Mouse (Mus musculus): Measurements from ENCODE around the gene Atp8b2.

Gene Atp8b2

GRCm38 (mm10) chr3:89959435-89959834 is 3.9 kb downstream of the Atp8b2 start:
- peak; percentile 45 for DNase-seq (ENCODE audit: low read depth, low spot score)

DNA sequence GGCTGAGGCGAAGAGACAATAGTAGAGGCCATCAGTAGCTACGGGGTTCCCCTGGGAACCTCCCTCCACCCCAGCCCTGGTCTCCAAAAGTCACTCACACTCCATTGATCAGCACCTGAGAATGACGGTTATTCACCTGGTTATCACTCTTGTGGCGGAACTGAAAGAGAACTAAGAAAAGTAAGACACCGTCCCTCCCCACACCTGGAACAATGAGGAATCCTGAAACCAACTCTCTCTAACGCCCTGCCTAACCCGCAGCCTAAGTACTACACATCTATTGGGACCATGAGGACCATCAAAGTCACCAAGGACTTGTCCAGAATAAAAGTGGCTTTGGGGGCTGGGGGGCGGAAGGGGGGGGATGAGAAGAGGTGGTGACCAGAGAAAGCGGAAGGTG is 5.4 kb downstream of the Atp8b2 start:
- DNase-seq (ENCODE audit: low read depth, low spot score), result no peak

DNA sequence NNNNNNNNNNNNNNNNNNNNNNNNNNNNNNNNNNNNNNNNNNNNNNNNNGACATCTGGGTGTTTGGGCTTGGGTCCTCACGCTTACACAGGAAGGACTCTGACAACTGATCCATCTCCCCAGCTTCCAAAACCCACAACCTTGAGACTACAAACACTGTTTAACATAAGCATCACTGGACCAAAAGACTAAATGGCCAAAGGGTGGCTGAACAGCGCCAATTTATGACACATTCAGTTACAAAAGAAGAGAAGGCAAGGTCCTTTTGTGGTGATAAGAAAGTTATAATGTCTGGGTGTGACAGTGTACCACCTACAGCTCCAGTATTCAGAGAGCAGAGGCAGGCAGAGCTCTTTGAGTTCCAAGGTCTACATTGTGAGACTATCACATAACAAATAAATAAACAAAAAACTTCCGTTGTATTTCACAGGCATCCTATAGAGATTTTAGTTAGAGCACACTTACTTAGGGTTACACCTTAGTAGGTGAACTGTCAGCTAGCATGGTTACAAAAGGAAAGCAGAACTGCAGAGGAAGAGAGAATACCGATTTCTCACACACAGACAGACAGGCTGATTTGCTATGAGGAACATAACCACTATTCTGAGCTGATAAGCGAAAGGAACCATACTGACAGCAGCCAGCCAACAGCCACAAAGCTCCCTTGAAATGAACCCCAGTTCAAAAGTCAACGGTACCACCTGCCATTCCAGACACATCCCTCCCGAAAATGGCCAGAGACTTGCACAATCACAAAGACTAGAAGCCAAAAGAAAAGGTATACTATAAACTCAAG is 6.9 kb downstream of the Atp8b2 start:
- DNase-seq (ENCODE audit: low read depth, low spot score), result peak; percentile 79

- DNase-seq (ENCODE audit: low read depth, low spot score), result peak; percentile 88
Measured at GRCm38 (mm10) chr3:89953420-89953819, 9.9 kb downstream of the Atp8b2 start.

GRCm38 (mm10) chr3:89948655-89949054 is 14.7 kb downstream of the Atp8b2 start:
- DNase-seq (ENCODE audit: low read depth, low spot score), result no peak

- peak; percentile 61 for DNase-seq (ENCODE audit: low read depth, low spot score)
Measured at GRCm38 (mm10) chr3:89948021-89948420, 15.3 kb downstream of the Atp8b2 start.

GRCm38 (mm10) chr3:89945026-89945425 is 18.3 kb downstream of the Atp8b2 start:
- DNase-seq (ENCODE audit: low read depth, low spot score), result peak; percentile 53

DNA sequence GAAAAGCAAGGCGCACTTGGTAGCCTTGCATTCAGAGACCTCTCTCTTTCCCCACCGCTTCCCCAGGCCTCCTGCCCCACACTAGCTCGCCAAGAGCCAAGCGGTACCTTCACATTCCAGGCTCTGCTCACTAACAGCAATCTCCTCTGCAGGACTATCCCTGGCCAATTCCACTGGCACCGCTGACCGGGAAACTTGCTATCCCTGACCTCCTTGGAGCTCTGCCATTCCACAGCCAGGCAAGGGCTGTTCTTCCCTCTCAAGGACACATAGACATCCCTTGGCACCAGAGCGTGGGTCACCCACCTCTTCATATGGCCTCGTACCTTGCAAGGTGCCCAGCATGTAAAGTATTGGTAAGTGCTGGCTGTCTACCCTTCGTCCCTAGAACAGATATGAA is 20.4 kb downstream of the Atp8b2 start:
- no peak for DNase-seq (ENCODE audit: low read depth, low spot score)

GRCm38 (mm10) chr3:89936495-89936894 is 26.8 kb downstream of the Atp8b2 start:
- peak; percentile 81 for DNase-seq (ENCODE audit: low read depth, low spot score)

- no peak for DNase-seq (ENCODE audit: low read depth, low spot score)
Measured at GRCm38 (mm10) chr3:89932925-89933324, 30.4 kb downstream of the Atp8b2 start.

DNA sequence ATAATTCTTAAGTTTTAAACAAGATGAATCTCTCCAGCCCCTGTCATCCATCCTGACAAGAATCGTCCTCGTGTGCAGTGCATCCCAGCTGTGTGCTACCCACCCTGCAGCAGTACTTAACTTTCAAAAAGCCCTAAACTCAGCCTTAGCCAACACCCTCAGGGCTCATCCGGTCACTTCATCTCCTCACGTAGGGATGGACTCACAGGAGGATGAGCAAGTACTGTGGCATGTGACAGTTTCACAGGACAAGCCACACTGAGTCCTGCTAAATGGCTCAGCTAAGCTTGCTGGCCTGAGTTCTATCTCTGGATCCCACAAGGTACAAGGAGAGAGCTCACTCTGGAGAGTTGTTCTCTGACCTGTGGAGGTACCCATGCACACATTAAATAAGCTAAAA is 34.4 kb downstream of the Atp8b2 start:
- DNase-seq (ENCODE audit: low read depth, low spot score), result no peak

DNA sequence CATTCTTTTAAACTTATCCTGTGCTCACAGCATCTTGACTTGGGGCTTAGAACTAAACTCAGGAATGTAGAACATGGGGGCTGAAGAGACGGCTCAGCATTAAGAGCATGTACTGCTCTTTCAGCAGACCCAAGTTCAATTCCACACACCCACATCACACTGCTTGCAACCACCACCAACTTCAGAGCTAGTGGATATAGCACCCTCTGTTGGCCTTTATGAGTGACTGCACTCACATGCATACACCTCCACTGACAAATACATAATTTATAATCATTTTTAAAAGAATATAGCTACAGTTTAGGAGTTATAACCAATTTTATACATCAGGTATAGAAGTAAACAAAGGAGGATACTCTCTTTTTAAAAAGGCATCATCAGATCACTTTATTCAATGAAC is 36.9 kb downstream of the Atp8b2 start:
- DNase-seq (ENCODE audit: low read depth, low spot score), result peak; percentile 45

GRCm38 (mm10) chr3:89920711-89921110 is 42.6 kb downstream of the Atp8b2 start:
- DNase-seq (ENCODE audit: low read depth, low spot score), result peak; percentile 72

GRCm38 (mm10) chr3:89917408-89917807 is 45.9 kb downstream of the Atp8b2 start:
- no peak for DNase-seq (ENCODE audit: low read depth, low spot score)

DNA sequence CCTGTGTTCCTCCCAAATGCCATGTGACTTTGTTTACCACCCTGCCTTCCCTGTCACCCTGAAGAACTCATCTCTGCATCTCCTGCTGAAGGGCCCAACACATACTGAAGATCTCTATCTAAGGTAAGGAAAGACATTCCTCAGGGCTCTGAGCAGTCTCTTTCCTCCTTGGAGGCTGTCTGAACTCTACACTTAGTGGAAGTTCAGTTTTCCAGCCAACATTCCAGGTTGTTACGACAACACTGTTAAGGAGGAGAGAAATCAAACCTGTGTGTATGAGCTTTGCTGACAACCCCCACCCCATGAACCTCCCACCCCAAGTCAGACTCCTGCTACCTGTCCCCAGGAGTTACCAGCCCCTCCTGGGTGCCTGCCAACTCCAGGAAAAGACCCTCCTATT is 46.7 kb downstream of the Atp8b2 start:
- no peak for DNase-seq (ENCODE audit: low read depth, low spot score)

GRCm38 (mm10) chr3:89914700-89915099 is 48.6 kb downstream of the Atp8b2 start:
- no peak for DNase-seq (ENCODE audit: low read depth, low spot score)

GRCm38 (mm10) chr3:89912543-89913391 is 50.5 kb downstream of the Atp8b2 start, which contains the start of gene Il6ra:
Gene Il6ra (minus strand): TSS chr3:89913196.
- DNase-seq (ENCODE audit: low read depth, low spot score), result peak; percentile 91

GRCm38 (mm10) chr3:89912108-89912542 is 51.2 kb downstream of the Atp8b2 start:
- no peak for DNase-seq (ENCODE audit: low read depth, low spot score)

GRCm38 (mm10) chr3:89911207-89911606 is 52.1 kb downstream of the Atp8b2 start:
- DNase-seq (ENCODE audit: low read depth, low spot score), result no peak

DNA sequence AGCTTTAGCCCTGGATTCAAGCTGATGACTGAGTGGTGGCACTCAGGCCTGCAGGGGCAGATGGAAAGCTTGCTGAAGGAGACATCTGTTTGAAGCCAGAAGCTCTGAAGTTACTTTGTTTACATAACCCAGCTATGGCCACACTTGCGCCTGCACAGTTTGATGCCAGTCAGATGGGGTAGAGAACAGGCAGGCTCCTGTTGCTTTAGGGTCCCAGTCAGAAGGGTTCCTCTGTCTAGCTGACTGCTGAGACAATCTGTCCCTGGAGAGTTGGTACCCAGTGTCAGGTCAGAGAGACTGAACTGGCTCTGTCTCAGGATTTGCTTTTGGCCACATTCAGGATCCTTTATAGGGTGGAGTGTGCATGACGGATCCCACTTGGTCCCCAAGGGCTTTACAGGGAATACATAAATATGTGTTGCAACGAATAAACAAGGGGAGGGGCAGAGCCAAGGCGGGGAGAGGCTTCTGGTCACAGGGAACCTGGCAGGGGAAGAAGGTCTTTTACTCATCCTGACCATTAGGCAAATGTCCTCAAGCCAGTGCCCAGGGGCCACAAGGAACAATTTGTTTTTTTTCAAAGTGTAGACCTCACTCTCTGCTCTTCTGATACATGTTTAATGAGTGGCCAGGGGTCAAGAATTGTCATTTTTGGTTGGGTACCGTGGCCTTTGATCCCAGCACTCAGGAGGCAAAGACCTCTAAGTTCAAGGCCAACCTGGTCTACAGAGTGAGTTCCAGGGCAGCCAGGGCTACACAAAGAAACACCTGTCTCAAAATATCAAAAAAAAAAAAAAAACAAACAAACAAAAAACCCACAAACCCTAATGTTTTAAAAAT is 53.4 kb downstream of the Atp8b2 start:
- no peak for DNase-seq (ENCODE audit: low read depth, low spot score)

GRCm38 (mm10) chr3:89908836-89909235 is 54.5 kb downstream of the Atp8b2 start:
- DNase-seq (ENCODE audit: low read depth, low spot score), result no peak

- no peak for DNase-seq (ENCODE audit: low read depth, low spot score)
Measured at GRCm38 (mm10) chr3:89907846-89908245, 55.5 kb downstream of the Atp8b2 start.

Data from ZHBTc4 (cell line).